Mouse (Mus musculus): ENCODE data around the gene Gm17617.

Gene Gm17617

DNA sequence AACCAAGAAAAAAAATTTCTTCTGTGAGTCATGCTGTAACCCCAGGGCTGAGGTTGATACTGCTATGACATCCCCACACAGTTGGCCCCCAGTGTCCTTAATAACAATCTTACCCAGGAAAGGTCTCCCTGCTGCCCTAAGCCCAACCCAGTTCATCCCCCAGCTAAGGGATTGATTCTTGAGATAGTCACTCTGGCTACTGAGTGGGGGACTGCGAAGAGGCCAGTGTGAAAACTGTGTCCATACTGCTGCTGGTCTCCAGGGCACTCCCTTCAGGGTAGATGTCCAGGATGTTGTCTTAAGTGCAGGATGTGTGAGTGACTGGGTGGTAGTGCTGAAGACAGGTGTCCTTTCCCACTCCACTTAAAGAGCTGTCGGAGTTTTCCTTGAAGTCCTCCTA lies at the start of gene Gm17617:
TSS of gene Gm17617 (minus strand) at position 101 of the 400 bp plus-strand sequence.
- no peak for DNase-seq

- peak; percentile 74 for DNase-seq
Observed at GRCm38 (mm10) chr13:55182173-55182894, 49.0 kb upstream of the Gm17617 start.

DNA sequence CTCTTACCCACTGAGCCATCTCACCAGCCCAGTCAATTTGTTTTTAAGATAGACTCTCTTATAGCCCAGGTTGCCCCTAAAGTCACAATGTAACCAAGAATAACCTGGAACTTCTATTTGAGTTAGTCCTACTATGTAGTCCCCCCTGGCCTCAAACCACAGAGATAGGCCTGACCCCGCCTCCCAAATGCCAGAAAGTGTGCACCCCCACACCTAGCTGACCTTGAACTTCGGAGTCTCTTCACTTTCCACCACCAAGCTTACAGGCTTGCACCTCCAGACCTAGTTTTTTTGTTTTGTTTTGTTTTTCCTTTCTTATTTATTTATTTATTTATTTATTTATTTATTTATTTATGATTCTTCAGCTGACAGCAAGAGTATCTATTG lies 48.4 kb upstream of the Gm17617 start:
- no peak for DNase-seq

DNA sequence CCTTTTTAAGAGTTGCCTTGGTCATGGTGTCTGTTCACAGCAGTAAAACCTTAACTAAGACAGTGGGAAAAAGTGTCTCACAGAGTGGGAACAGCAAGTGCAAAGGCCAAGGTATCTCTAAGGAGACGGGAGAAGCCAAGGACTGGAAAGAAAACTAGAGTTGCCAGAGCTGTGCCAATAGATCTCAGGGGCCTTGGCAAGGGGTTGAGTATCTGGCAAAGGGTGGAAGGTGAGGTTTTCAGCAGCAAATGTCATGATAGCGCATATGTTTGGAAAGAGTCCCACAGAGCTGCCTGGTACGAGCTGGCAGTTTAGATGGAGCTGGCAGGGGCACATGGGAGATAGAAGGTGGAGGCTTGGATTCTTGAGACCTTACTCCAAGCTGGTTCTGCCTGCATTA lies 46.2 kb upstream of the Gm17617 start:
- peak; percentile 40 for DNase-seq

- peak; percentile 63 for DNase-seq
Observed at GRCm38 (mm10) chr13:55178556-55178955, 45.2 kb upstream of the Gm17617 start.

- DNase-seq = no peak
Observed at GRCm38 (mm10) chr13:55177903-55178496, 44.7 kb upstream of the Gm17617 start.

GRCm38 (mm10) chr13:55176265-55176664 lies 42.9 kb upstream of the Gm17617 start:
- DNase-seq = no peak

- DNase-seq = no peak
Observed at GRCm38 (mm10) chr13:55174347-55174746, 41.0 kb upstream of the Gm17617 start.

GRCm38 (mm10) chr13:55172336-55172770 lies 39.0 kb upstream of the Gm17617 start:
- DNase-seq = no peak

DNA sequence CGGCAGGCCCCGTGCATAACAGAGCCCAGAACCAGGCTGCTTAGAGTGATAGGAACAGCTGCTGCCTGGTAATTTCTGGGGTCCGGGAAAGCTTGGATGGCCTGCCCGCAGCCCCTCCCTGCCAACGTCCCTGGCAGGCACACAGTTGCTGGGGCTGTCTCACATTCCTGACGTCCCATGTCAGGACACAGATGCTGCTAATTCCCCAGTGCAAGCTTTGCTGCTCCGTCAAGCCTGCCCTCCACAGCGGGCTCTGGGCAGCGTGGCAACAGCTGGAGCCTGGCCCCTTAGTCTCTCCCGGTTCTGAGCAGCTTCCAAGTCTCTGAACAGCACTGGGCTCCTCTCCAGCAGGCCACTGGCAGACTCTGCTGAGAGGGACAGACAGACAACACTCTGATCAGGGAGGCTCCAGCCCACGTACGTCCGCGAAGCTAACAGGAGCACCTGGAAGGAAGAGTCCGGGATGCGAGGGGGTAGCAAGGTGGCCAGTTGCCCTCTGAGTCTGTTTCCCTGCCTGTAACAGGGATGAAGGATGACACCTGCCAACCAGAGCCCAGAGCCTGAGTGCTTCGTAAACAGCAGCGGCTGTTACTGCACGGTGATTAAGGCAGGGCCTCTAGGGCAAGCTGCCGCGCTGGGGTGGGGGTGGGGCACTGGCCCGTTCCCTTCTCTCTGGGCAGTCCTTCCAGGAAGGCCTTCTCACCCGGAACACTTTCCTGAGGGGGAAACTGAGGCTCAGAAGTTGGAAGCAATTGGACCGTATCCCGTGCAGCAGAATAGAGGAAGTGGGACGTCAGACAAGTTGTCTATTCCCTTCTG lies 38.4 kb upstream of the Gm17617 start:
- DNase-seq = no peak

GRCm38 (mm10) chr13:55168958-55169369 lies 35.6 kb upstream of the Gm17617 start:
- no peak for DNase-seq

- no peak for DNase-seq
Observed at GRCm38 (mm10) chr13:55168255-55168654, 34.9 kb upstream of the Gm17617 start.

GRCm38 (mm10) chr13:55167798-55168197 lies 34.5 kb upstream of the Gm17617 start:
- no peak for DNase-seq

DNA sequence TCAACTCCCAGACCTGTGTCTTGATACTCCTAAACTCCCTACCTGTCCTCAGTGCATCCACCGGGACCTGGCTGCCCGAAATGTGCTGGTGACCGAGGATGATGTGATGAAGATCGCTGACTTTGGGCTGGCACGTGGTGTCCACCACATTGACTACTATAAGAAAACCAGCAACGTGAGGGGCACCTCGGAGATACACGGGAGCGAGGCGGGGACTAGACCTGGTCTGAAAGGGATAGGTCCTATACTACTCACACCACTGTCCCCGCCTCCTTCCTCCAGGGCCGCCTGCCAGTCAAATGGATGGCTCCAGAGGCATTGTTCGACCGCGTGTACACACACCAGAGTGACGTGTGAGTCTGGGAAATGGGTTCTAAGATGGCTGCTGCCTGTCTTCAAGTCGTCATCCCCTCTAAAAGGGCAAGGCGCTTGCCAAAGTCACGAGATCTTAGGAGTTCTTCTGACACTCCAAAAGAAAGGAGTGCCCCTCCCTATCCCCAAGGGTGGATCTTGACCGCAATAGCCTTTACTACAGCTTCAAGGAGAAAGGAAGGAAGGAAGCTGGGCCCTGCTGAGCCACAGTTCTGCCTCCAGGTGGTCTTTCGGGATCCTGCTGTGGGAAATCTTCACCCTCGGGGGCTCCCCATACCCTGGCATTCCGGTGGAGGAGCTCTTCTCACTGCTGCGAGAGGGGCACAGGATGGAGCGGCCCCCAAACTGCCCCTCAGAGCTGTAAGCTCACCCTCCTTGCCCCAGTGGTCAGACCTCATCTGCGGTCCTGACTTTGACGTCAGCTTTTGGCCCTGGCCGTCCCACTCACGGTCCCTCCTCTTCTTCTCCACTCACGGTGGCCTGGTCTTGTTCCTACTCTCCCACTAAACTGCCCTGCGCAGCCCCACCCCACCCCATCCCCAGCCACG lies 33.7 kb upstream of the Gm17617 start:
- no peak for DNase-seq

- DNase-seq = no peak
Observed at GRCm38 (mm10) chr13:55165831-55166339, 32.5 kb upstream of the Gm17617 start.

- no peak for DNase-seq
Observed at GRCm38 (mm10) chr13:55163553-55163952, 30.2 kb upstream of the Gm17617 start.

GRCm38 (mm10) chr13:55162365-55162764 lies 29.0 kb upstream of the Gm17617 start:
- no peak for DNase-seq

- no peak for DNase-seq
Observed at GRCm38 (mm10) chr13:55153951-55154350, 20.6 kb upstream of the Gm17617 start.

DNA sequence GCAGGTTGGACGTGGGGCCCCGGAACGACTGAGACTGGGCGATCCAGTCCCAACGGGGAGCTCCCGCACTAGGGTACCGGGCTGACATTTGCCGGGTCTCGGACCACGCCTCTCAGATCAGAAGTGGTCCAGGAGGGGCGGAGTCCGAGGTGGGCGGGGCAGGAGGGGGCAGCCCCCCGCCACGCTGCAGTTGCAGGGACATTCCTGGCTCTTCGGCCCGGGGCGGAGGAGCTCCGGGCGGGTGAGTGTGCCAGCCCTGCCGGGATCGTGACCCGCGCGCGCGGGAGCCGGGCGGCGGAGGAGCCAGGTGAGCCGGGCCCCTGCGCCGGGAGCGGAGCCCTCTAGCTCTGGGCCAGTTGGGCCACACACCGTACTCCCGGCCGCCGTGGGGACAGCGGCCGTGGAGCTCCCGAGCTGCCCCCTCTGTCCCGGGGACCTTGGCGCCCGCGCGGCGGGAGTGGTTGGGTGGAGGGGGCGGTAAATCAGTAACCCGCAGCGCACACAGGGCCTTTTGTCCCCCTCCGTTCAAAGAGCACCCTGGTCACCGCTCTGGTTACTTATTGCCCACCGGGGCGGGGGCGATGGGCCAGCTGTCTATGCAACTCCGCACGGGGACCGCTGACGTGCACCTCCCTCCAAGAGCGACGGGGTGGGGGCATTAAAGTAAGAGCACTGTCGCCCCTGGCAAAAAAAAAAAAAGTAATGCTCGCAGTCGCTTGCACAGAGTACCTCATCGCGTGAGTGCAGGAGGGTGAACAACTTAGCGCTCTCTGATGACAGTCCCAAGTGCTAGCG lies 19.5 kb upstream of the Gm17617 start, which contains the start of gene Fgfr4:
TSS of gene Fgfr4 (plus strand) at position 20 of the 795 bp plus-strand sequence.
- DNase-seq = no peak

- DNase-seq = no peak
Observed at GRCm38 (mm10) chr13:55140271-55140670, 6.9 kb upstream of the Gm17617 start.

DNA sequence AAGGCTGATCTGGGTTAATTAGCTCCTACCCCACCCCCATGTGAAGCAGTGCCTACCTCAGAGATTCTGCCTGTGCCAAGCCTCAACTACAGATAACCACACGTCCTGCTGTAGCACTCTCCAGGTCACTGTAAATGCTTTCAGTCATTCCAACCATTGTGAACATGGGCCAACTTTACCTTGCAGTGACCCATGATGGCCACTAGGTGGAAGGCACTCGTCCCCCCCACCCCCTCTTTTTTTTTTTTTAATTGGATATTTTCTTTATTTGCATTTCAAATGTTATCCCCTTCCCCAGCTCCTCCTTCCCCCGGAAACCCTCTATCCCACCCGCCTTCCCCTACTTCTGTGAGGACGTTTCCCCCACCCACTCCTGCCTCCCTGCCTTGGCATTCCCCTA lies 2.0 kb upstream of the Gm17617 start:
- no peak for DNase-seq
